Mouse (Mus musculus) brain, embryonic 14.5 days (tissue): ENCODE measurements around the gene Chrm1. TPM values are rescaled to one million over a fixed set of nuclear protein-coding genes. Genes with fewer than 3 reads are reported as not detected.

Source experiments
- DNase-seq: peaks from one replicate; pipeline ENCODE4 v3.0.0-alpha.2; 2011; ENCODE audit warnings: low read depth
- CTCF ChIP-seq: fragments of 200-500 bp; IDR thresholded peaks from 2 replicates; pipeline ENCODE4 v1.5.1; 2012; ENCODE audit warnings: inconsistent platforms, mild to moderate bottlenecking, moderate library complexity, borderline replicate concordance; ENCODE audit not compliant: insufficient read depth, insufficient read length; ENCODE audit errors: extremely low read depth
- POLR2A ChIP-seq: fragments of 200-500 bp; IDR thresholded peaks from 2 replicates; pipeline ENCODE4 v1.6.1; 2012; ENCODE audit warnings: mild to moderate bottlenecking, inconsistent platforms, borderline replicate concordance; ENCODE audit not compliant: poor library complexity, insufficient read depth, insufficient read length, severe bottlenecking; ENCODE audit errors: extremely low read depth
- polyA plus RNA-seq: library from polyadenylated mRNA; depleted of rRNA; stranded (reverse); fragments of >200 nt; gene quantifications from 2 replicates; pipeline ENCODE4 v1.2.3, GENCODE M21; 2012; rRNA removed

Gene Chrm1
- 1.5 and 2.5 TPM in 2 replicates for polyA plus RNA-seq

GRCm38 (mm10) chr19:8663360-8663839, at the start of gene Chrm1:
Chrm1 (plus strand) TSS chr19:8663789.
- no peak for DNase-seq
- TF ChIP-seq CTCF: no peak
- no peak for TF ChIP-seq POLR2A

- peak; percentile 34 for DNase-seq
- TF ChIP-seq POLR2A: no peak
- TF ChIP-seq CTCF: no peak
Measured at GRCm38 (mm10) chr19:8614343-8614742, 49.2 kb upstream of the Chrm1 start.

- no peak for TF ChIP-seq CTCF
- TF ChIP-seq POLR2A: no peak
- no peak for DNase-seq
Measured at GRCm38 (mm10) chr19:8616314-8616713, 47.3 kb upstream of the Chrm1 start.

GRCm38 (mm10) chr19:8617904-8618303, 45.7 kb upstream of the Chrm1 start, which contains the start of gene Slc22a6:
Slc22a6 (plus strand) TSS chr19:8618039.
- TF ChIP-seq POLR2A: no peak
- TF ChIP-seq CTCF: no peak
- DNase-seq: no peak

- DNase-seq: no peak
- TF ChIP-seq CTCF: no peak
- TF ChIP-seq POLR2A: no peak
Measured at GRCm38 (mm10) chr19:8621098-8621497, 42.5 kb upstream of the Chrm1 start.

- no peak for DNase-seq
- no peak for TF ChIP-seq POLR2A
- no peak for TF ChIP-seq CTCF
Measured at GRCm38 (mm10) chr19:8630249-8630648, 33.3 kb upstream of the Chrm1 start.

GRCm38 (mm10) chr19:8630826-8631225, 32.8 kb upstream of the Chrm1 start:
- TF ChIP-seq POLR2A: no peak
- no peak for TF ChIP-seq CTCF
- DNase-seq: no peak

GRCm38 (mm10) chr19:8632029-8632428, 31.6 kb upstream of the Chrm1 start:
- DNase-seq: peak; percentile 2
- TF ChIP-seq CTCF: no peak
- no peak for TF ChIP-seq POLR2A

- no peak for DNase-seq
- TF ChIP-seq POLR2A (no peak), CTCF (no peak)
Measured at GRCm38 (mm10) chr19:8642086-8642485, 21.5 kb upstream of the Chrm1 start.

GRCm38 (mm10) chr19:8646393-8646792, 17.2 kb upstream of the Chrm1 start:
- DNase-seq: no peak
- TF ChIP-seq CTCF: no peak

GRCm38 (mm10) chr19:8655833-8656232, 7.8 kb upstream of the Chrm1 start:
- DNase-seq: peak; percentile 38
- TF ChIP-seq CTCF (no peak), POLR2A (no peak)

- DNase-seq: no peak
Measured at GRCm38 (mm10) chr19:8656341-8656740, 7.2 kb upstream of the Chrm1 start.

More at GRCm38 (mm10) chr19:8656341-8656740, 7.2 kb upstream of the Chrm1 start:
- no peak for TF ChIP-seq POLR2A
